In genomic region chr8:88282684-88283083, GRCm38 (mm10) we compare ENCODE assay signal across 7 mouse cellular contexts. TPM values are rescaled to one million over a fixed set of nuclear protein-coding genes. Genes with fewer than 3 reads are reported as not detected.
A peak's percentile ranks its signal among the peaks of the same experiment; 100 is the strongest.
DNase-seq lines count a peak whose midpoint lies in the region; ATAC-seq and TF ChIP-seq lines count a peak whose summit lies in the region.

No protein-coding gene starts in this region.

- H3K9ac ChIP-seq in CH12.LX (ENCODE audit: insufficient read depth, low read depth), result no peak overlapping the region
- no peak overlapping the region for H3K9ac ChIP-seq in midbrain, embryonic 15.5 days

- WGBS in midbrain, embryonic 15.5 days, result 69% methylated on average over 8 of the region's 8 CpGs

- dilution Hi-C loops in CH12.LX (cut with MboI; ENCODE audit: extremely low pct_ligation_motif_present, extremely low pct_unique_long_range_greater_than_20kb, low sequenced_read_pairs), result no loop called here

- no peaks in the 10 kb centered on the region for H3K36me3 ChIP-seq in CH12.LX (replicated peaks in 1 of 2; ENCODE audit: control insufficient read depth in 1 of 2, insufficient read depth in 1 of 2, low read length in 1 of 2)
- no peaks in the 10 kb centered on the region for H3K36me3 ChIP-seq in midbrain, embryonic 15.5 days (replicated peaks)

- in situ Hi-C loops in CH12.LX (cut with MboI; ENCODE audit: low pct_ligation_motif_present, low pct_unique_long_range_greater_than_20kb, low sequenced_read_pairs), result no loop called here

- H3K4me3 ChIP-seq in CH12.LX (replicated peaks in 1 of 3; ENCODE audit: low read depth in 2 of 3, low read length in 2 of 3, poor library complexity in 1 of 3), result no peak overlapping the region
- H3K4me3 ChIP-seq in midbrain, embryonic 15.5 days, result no peak overlapping the region

- H3K4me1 ChIP-seq in CH12.LX (ENCODE audit: control insufficient read depth in 1 of 2, insufficient read depth in 2 of 2), result peaks cover 9 to 46% of the 10 kb centered on the region in 2 experiments
- H3K4me1 ChIP-seq in midbrain, embryonic 15.5 days, result no peaks in the 10 kb centered on the region

- H3K9me3 ChIP-seq in CH12.LX (replicated peaks; ENCODE audit: low read length), result no peaks in the 10 kb centered on the region
- H3K9me3 ChIP-seq in midbrain, embryonic 15.5 days, result no peaks in the 10 kb centered on the region

- H3K27ac ChIP-seq in CH12.LX (ENCODE audit: insufficient read depth, low read depth), result no peak overlapping the region
- no peak overlapping the region for H3K27ac ChIP-seq in midbrain, embryonic 15.5 days

- TF ChIP-seq POLR2A in CH12.LX (IDR thresholded peaks at IDR 0.05; ENCODE audit: low read depth, low read length), result no peak

- TF ChIP-seq EP300 in CH12.LX (IDR thresholded peaks at IDR 0.05; ENCODE audit: low read length), result no peak

- no peaks in the 10 kb centered on the region for H3K79me2 ChIP-seq in CH12.LX (replicated peaks; ENCODE audit: control insufficient read depth, extremely low read depth, insufficient read depth, poor library complexity, severe bottlenecking)

- no peak for TF ChIP-seq CTCF in CH12.LX (conservative IDR thresholded peaks at IDR 0.05 in 1 of 2, IDR thresholded peaks at IDR 0.05 in 1 of 2; ENCODE audit: low read depth in 2 of 2, low read length in 2 of 2)

- DNase-seq in CH12.LX (ENCODE audit: extremely low read depth), result peak; percentile 81
- DNase-seq in adrenal gland, postnatal 25 days, result peak; percentile 80
- peak; percentile 57 for DNase-seq in gonadal fat pad, adult 2 months (ENCODE audit: low read depth)
- DNase-seq in lung, postnatal 14 days, result peak; percentile 80
- no peak for DNase-seq in layer of hippocampus, adult 8-10 months (ENCODE audit: low spot score in 2 of 2)
- DNase-seq in cerebellum, postnatal 4 days (ENCODE audit: low spot score in 2 of 2), result no peak

- H3K4me2 ChIP-seq in CH12.LX (ENCODE audit: insufficient read depth, low read depth, poor library complexity, severe bottlenecking), result no peak overlapping the region
- no peak overlapping the region for H3K4me2 ChIP-seq in midbrain, embryonic 15.5 days

- no peak for ATAC-seq in midbrain, embryonic 15.5 days (replicated peaks)

- no peak for TF ChIP-seq RAD21 in CH12.LX (IDR thresholded peaks at IDR 0.05; ENCODE audit: low read depth, low read length)

- no peaks in the 10 kb centered on the region for H3K27me3 ChIP-seq in CH12.LX (replicated peaks)
- H3K27me3 ChIP-seq in midbrain, embryonic 15.5 days (replicated peaks), result no peaks in the 10 kb centered on the region

TF ChIP-seq in CH12.LX, 34 proteins besides CTCF, POLR2A, EP300 and RAD21:
- no peak for TF ChIP-seq ZKSCAN1 (IDR thresholded peaks at IDR 0.05; ENCODE audit: borderline replicate concordance, low read depth, low read length)
- no peak for TF ChIP-seq UBTF (IDR thresholded peaks at IDR 0.05; ENCODE audit: low read depth, low read length)
- peak; percentile 55; the same call in 1 of the 2 replicates for TF ChIP-seq CHD2 (IDR thresholded peaks at IDR 0.05; ENCODE audit: low read length)
- TF ChIP-seq RCOR1 (conservative IDR thresholded peaks at IDR 0.05; ENCODE audit: low read depth, low read length), result no peak
- TF ChIP-seq BHLHE40 (IDR thresholded peaks at IDR 0.05; ENCODE audit: low read depth, low read length), result peak; percentile 77
- TF ChIP-seq GABPA (IDR thresholded peaks at IDR 0.05; ENCODE audit: insufficient replicate concordance, low read depth, low read length), result no peak
- peak; percentile 45 for TF ChIP-seq ETS1 (conservative IDR thresholded peaks at IDR 0.05; ENCODE audit: low read depth, low read length)
- TF ChIP-seq MAZ (IDR thresholded peaks at IDR 0.05; ENCODE audit: low read depth, low read length), result no peak
- TF ChIP-seq ELF1 (IDR thresholded peaks at IDR 0.05; ENCODE audit: low read depth, low read length), result 0 out of 2 replicates have a peak, but pooled peaks have one; percentile 21
- no peak for TF ChIP-seq USF2 (conservative IDR thresholded peaks at IDR 0.05; ENCODE audit: low read depth, low read length)
- TF ChIP-seq TCF12 (IDR thresholded peaks at IDR 0.05; ENCODE audit: low read depth, low read length), result peak; percentile 65; the same call in 1 of the 2 replicates
- TF ChIP-seq MXI1 (IDR thresholded peaks at IDR 0.05; ENCODE audit: low read depth, low read length), result 0 out of 2 replicates have a peak, but pooled peaks have one; percentile 22
- TF ChIP-seq NELFE (IDR thresholded peaks at IDR 0.05; ENCODE audit: low read depth, low read length), result no peak
- TF ChIP-seq ZNF384 (IDR thresholded peaks at IDR 0.05; ENCODE audit: low read depth, low read length), result no peak
- TF ChIP-seq POLR2AphosphoS2 (IDR thresholded peaks at IDR 0.05; ENCODE audit: low read depth, low read length), result no peak
- TF ChIP-seq HCFC1 (IDR thresholded peaks at IDR 0.05; ENCODE audit: low read depth, low read length), result 0 out of 2 replicates have a peak, but pooled peaks have one; percentile 15
- TF ChIP-seq IRF4 (IDR thresholded peaks at IDR 0.05; ENCODE audit: low read depth, low read length), result 0 out of 2 replicates have a peak, but pooled peaks have one; percentile 17
- TF ChIP-seq MYC (IDR thresholded peaks at IDR 0.05; ENCODE audit: low read depth, low read length), result no peak
- no peak for TF ChIP-seq JUND (conservative IDR thresholded peaks at IDR 0.05; ENCODE audit: low read depth, low read length)

RNA-seq across cellular contexts. Expression of gene Adcy7, which starts 10.5 kb away (rescaled TPM):
- total RNA-seq in CH12.LX (2012; rRNA removed), result 25.7 and 25.9 TPM in 2 replicates
- total RNA-seq in CH12.LX (2014; rRNA removed), result 25.5 and 27.0 TPM in 2 replicates
- polyA plus RNA-seq in CH12.LX (2012; ENCODE audit: insufficient read length, low read depth), result 28.5 and 28.8 TPM in 2 replicates
- 5.4 and 8.4 TPM in 2 replicates for total RNA-seq in adrenal gland, postnatal 25 days (2021)
- 36.6 and 38.8 TPM in 2 replicates for polyA plus RNA-seq in gonadal fat pad, adult 2 months (2012; rRNA removed)
- 1 to 10 TPM; 2.7 to 7.4 (median 4.5) TPM for total RNA-seq in layer of hippocampus, adult 8-10 months (2022)
- 4.1 and 4.3 TPM in 2 replicates for polyA plus RNA-seq in midbrain, embryonic 15.5 days (2015; fragmentation: Nextera tagmentation; extraction: Ambion mirVana)

Comparison
In these comparisons a context has a peak if more than half of its experiments do, and no peak if none do; other contexts are left out.
1. DNase-seq: peak in CH12.LX (single experiment), adrenal gland, postnatal 25 days (single experiment), gonadal fat pad, adult 2 months (single experiment) and lung, postnatal 14 days (single experiment); none in layer of hippocampus, adult 8-10 months (0 of 2) and cerebellum, postnatal 4 days (0 of 2).